Mouse (Mus musculus): Measurements from ENCODE around the gene Polr3c. TPM values are rescaled to one million over a fixed set of nuclear protein-coding genes. Genes with fewer than 3 reads are reported as not detected.
"Not testable (repeated sequence)": the region's sequence is repeated elsewhere in the genome, so short reads cannot be mapped to it uniquely, and the experiment has no call there.

Polr3c gene
- total RNA-seq (2021), result 10 to 100 TPM; 23.1 to 26.1 TPM
- long read RNA-seq, experiment 1, transcript Polr3c-201 (15 exons, 2,390 nt), result major isoform, 13 of 19 reads
- long read RNA-seq, experiment 1, partial matches to known transcripts, result 1 of 19 reads
- long read RNA-seq, experiment 1, other reads (novel, unspliced or antisense), result 4 of 19 reads
- long read RNA-seq, experiment 2, transcript Polr3c-201 (15 exons, 2,390 nt), result major isoform, 8 of 12 reads
- long read RNA-seq, experiment 2, partial matches to known transcripts, result 2 of 12 reads
- long read RNA-seq, experiment 2, other reads (novel, unspliced or antisense), result 1 of 12 reads

DNA sequence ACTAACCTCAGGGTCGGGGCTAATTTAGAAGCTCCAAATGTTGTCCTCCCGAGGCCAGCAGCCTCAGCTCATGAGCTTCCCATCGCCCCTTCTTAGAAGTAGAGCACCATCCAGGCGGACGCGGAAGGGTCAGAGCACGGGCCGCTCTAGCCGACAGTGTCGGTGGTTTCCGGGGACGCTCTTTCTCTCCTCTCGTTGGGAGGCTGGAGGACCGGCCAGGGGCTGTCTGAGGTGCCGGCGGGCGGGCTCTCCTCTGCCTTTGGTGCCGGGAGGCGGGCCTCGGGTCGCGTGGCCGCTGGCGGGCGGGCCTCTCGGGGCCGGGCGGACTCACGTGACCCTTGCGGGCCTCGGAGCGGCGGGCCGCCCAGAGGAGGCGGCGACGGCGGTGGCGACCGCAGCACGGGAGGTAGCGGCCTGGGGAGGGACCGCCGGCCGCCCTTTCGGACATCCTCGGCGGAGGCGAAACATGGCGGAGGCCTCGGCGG is at the start of gene Polr3c, which contains the start of gene Rnf115:
Gene Polr3c (minus strand): TSS at position 286 of the 485 bp plus-strand sequence.
Gene Rnf115 (plus strand): TSS at position 322 of the 485 bp plus-strand sequence.
- DNase-seq, result peak; percentile 95 to 99

GRCm38 (mm10) chr3:96777120-96777519 is 49.7 kb upstream of the Polr3c start:
- no peak for DNase-seq

DNA sequence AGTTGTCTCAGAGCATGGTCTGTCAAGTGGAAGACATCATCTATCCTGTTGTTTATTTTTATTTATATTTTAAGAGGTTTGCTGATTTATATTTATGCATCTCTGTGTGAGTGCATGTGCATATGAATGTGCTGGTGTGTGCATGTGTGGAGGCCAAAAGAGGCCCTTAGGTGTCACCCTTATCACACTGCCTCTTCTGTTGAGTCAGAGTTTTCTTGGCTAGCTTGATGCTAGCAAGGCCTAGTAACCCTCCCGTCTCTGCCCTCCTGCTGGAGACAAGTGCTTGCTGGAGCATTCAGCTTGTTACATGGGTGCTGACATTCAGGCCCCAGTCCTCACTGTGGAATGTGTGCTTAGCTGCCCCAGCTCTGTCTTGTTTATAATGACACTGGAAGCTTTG is 45.5 kb upstream of the Polr3c start:
- DNase-seq, result peak in 1 of 2 experiments; percentile 26

GRCm38 (mm10) chr3:96769971-96770370 is 42.5 kb upstream of the Polr3c start:
- DNase-seq, result no peak

DNA sequence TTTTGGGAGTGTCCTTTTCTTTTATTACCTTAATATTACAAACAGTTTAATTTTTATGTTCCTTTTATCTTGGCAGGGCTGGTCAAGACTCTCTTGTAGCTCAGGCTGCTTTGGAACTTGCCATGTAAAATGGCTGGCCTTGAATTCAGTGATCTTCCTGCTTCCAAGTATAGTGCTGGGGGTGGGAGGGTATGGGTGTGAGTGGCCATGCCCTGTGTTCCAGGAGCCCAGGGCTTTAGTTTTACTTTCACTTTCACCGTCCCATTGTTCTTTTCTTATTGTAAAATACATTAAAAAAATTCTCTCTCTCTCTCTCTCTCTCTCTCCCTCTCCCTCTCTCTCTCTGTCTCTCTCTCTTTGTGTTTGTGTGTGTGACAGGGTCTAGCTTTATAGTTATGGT is 37.1 kb upstream of the Polr3c start:
- peak in 1 of 2 experiments; percentile 18 for DNase-seq

DNA sequence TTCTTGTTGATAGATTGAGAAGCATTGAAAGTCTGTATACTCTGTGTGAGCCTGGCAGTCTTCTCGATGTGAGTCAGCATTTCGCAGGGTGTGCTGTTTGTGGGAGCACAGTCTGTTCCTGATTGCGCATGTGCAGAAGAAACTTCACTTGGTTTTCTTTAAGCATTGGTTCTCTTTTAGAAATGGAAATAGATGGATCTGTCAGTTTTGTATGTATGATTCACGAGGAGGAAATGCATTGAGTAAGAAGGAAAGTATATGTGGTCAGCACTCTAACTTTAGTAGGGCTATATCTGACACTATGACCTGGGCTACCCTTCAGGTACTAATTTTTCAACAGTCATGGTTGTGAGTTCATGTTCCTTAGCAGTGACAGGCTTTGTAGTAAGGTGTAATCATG is 32.3 kb upstream of the Polr3c start:
- peak in 1 of 2 experiments; percentile 37 for DNase-seq

DNA sequence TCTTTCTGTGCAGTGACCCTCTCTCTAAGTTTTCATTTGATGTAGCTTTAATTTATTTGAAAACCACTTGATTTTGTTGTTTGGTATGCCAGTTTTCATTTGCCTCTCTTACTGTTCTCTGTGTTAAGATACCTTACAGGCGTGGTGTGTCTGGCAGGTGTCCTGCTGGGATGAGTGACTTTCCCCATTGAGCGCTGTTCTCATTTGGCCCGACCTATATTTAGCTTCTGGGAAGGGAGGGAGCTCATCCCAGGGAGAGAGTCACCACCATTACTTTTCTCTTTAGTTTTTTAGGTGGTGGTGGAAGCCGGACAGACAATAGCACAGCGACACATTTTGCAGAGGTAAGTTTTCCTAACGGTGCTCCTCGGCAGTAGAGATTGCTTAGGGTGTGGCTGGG is 30.3 kb upstream of the Polr3c start:
- DNase-seq, result peak; percentile 66 to 74

- no peak for DNase-seq
Observed at GRCm38 (mm10) chr3:96755935-96756334, 28.5 kb upstream of the Polr3c start.

DNA sequence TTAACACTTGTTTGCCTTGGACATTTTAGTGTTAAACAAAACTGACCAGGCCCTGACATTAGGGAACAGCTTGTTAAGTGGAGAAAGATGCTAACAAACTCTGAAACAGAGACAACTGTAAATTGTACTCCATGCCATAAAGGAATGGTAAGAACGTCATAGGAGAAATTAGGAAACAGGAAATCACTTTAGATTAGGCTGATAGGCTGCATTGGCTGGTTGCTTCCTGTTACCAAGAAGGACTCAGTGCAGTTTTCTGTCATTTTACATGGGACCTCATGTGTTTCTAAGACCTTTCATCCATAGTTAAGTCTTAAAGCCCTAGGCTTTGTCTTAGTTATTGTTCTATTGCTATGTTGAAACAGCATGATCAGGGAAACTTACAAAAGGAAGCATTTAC is 19.4 kb upstream of the Polr3c start:
- DNase-seq, result no peak

DNA sequence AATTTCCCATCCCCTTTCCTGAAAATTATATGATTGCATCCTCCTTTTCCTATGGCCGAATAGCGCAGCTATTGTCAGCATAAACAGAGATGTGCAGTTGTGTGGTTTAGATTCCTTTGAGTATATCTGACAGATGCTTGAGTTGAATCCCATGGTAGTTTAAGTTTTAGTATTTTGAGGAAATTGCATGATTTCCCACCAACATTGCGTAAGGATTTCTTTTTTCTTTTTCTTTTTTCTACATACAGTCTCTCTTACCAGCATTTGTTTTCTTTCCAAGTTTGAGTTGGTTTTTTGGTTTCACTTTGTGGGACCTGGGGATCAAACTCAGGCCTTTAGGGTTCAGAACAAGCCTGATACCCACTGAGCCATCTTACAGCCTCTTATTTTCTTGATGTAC is 16.9 kb upstream of the Polr3c start:
- no peak for DNase-seq

GRCm38 (mm10) chr3:96740279-96740678 is 12.9 kb upstream of the Polr3c start:
- not testable (repeated sequence) for DNase-seq

DNA sequence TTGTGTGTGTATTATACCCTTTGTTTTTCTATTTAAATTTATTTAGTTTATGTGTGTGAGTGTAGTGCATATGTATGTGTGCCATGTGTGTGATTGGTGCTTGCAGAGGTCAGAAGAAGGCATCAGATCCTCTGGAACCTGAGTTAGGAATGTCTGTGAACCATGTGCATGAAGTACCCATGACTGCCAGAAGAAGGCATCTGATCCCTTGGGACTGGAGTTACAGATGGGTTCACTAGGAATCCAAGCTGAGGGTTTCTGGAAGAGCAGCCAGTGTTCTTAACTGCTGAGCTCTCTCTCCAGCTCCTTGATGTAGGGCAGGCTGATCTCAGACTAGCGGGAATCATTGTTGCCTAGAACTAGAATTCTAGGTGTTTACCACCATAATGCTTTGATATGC is 10.6 kb upstream of the Polr3c start:
- DNase-seq, result no peak

- peak in 1 of 2 experiments; percentile 28 for DNase-seq
Observed at GRCm38 (mm10) chr3:96737013-96737740, 9.7 kb upstream of the Polr3c start.

DNA sequence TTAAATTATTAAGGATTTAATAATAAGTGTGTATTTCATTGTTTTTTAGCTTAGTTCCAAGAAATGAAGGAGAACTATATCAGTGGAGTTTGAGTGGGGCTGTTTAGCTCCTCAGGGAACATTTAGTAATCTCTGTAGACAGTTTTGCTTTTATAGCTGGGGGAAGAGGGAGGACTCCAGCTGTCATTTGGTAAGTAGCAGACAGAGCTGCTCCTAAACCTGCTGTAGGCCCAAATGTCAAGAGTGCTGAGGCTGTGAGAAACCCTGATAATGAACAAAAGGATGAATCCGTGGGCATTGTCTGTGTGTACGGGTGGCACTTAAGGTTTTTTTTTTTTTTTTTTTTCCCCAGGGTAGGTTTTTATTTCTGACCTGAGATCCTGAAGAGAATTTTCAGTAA is 7.8 kb upstream of the Polr3c start:
- DNase-seq, result no peak

DNA sequence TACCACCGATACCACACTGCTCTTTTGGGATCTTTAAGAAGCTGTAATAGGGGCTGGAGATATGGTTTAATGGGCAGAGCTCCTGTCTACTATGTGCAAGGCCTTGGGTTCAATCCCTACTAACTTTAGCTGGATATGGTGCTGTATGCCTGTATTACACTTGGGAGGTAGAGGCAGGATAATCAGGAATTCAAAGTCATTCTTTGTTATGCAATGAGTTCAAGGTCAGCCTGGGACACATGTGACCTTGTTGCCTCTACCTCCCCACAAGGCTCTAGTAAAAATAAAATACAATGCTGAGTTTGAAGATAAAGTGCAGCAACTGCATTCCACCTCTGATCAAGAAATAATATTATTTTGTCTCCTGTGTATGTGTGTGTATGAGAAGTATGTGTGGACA is 6.6 kb upstream of the Polr3c start:
- DNase-seq, result no peak

DNA sequence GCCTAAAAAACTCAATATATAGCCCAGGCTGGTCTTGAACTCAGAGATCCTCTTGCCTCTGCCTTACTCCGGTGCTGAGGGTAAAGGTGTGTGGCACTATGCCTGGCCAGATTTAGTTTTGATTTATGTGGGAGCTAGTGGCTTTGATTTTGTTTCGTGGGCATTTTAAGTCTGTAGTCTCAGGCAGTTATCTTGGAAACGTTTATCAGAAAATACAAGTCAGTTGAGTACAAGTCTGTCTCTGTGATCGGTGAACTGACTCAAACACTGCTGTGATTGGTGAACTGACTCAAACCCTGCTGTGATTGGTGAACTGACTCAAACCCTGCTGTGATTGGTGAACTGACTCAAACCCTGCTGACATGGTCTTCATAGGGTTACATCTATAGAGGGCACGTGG is 3.4 kb upstream of the Polr3c start:
- no peak for DNase-seq

GRCm38 (mm10) chr3:96729403-96729784 is 2.0 kb upstream of the Polr3c start:
- DNase-seq, result no peak

- no peak for DNase-seq
Observed at GRCm38 (mm10) chr3:96728634-96729402, 1.4 kb upstream of the Polr3c start.

GRCm38 (mm10) chr3:96727828-96728633 is 603 bp upstream of the Polr3c start:
- peak in 1 of 2 experiments; percentile 31 for DNase-seq

GRCm38 (mm10) chr3:96719173-96719572 is 8.3 kb downstream of the Polr3c start:
- DNase-seq, result peak; percentile 19 to 43

GRCm38 (mm10) chr3:96715854-96716253 is 11.6 kb downstream of the Polr3c start:
- peak in 1 of 2 experiments; percentile 35 for DNase-seq

GRCm38 (mm10) chr3:96714286-96714685 is 13.1 kb downstream of the Polr3c start:
- DNase-seq, result no peak
